Mouse (Mus musculus): ENCODE measurements around the gene Trim63.

GRCm38 (mm10) chr4:134314876-134315275, at the start of gene Trim63:
- TF ChIP-seq MAX (IDR thresholded peaks at IDR 0.05) (no peak), CEBPB (IDR thresholded peaks at IDR 0.05; ENCODE audit: low read depth) (no peak), CTCF (IDR thresholded peaks at IDR 0.05; ENCODE audit: control insufficient read depth, insufficient read depth, insufficient read length) (no peak), USF1 (IDR thresholded peaks at IDR 0.05; ENCODE audit: low read depth) (no peak), MYOD1 (IDR thresholded peaks at IDR 0.05; ENCODE audit: control insufficient read depth, insufficient read length, low read depth) (no peak), FOSL1 (IDR thresholded peaks at IDR 0.05; ENCODE audit: insufficient read depth, low read length, poor library complexity, severe bottlenecking) (no peak), MYOG (IDR thresholded peaks at IDR 0.05; ENCODE audit: control insufficient read depth, extremely low read depth, insufficient read length) (no peak)
